Mouse (Mus musculus) layer of hippocampus, adult 11-12 months (tissue): ENCODE measurements at regions not wholly inside any gene's neighbourhood (a gene's known extent, or its start where the extent isn't known, plus 50 kb on each side); places are given as distances from the start of the nearest gene placed in this dataset.

Experiments used
- DNase-seq: peaks from one replicate; pipeline ENCODE4 v3.0.0; 2022; ENCODE audit warnings: low spot score

DNA sequence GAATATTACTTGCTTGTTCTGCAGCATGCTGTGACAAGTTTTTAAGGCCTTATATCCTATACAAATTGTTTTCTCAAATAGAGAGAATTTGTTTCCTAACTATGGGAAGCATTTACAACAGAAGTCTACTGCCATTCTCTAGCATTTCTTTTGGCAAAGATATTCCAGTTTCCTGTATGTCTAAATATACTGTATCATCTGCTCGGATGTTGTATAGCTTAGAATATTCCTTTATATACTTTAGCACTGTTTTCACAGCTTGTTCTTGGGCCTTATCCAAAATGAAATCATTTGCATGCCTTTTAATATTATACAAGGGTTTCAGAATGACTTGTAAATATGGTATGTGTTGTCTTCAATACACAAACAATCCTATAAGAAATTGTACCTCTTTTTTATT, 92.1 kb upstream of the Ins2 start:
- DNase-seq = no peak

DNA sequence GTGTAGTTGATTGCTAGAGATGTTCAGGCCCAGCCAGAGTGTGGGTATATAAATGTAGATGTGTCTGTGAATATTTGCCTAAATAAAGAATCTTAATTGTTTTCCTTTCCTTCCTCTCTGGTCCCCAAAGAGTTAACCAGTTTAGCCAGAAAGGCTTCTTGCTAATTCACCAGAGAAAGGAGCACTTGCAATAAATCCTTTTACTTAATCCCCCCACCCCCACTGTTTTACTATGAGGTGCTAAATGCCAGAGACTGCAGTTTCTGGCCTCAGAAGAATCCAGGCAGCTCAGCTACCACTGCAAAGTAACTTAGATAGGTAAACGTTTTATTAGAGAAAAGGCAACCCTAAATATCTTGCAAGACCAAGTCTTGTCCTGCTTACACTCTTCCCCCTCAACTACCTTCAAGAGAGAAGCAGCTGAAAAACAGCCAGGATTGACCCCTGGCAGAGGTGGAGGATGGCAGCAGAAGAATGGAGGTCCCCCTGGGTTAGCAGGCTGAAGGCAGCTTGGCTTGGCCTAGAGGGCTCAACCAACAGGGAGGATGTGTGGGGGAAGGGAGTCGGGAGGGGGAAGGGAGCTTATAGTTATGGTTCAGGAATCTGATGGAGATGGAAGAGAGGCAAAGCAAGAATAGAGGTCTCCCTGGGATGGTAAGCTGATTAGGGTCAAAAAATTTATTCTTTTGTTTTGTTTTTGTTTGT, 87.9 kb upstream of the Ins2 start:
- DNase-seq = no peak

DNA sequence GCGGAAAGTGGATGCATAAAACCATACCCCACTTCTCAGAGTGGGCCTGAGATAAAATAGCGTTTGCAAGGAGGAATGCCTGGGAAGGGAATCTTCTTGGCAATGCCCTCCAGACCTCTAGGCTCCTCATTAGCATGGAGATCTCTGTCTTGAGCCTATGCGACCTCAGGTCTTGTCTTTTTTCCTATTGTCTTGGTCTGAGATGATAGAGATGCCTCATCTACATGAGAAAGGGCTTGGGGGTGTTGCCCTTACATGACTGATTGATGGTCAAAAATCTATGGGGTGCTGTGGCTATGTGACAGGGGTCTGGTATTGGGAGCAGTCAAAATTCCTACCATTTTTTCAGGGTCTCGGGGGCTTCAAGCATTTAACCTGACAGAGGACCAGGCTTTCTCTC, 67.5 kb upstream of the Ins2 start:
- no peak for DNase-seq

DNA sequence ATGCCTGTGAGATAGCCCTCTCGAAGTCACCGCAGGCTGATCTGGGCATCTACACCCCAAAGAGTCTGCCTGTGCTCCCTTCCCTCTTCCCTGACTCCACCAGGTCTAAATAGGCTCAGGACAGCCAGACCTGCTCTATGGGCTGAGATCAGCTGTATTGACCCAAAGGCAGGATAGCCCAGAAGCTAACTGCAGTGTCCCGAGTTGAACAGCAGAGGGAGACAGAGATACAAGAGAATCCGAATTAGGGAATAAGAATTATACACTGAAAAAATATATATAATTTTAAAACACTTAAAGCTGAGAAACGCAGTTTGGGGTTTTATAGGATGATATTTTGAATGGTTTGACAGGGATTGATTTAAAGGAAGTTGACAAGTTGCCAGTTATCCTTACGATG, 56.2 kb upstream of the Ins2 start:
- peak; percentile 61 for DNase-seq

DNA sequence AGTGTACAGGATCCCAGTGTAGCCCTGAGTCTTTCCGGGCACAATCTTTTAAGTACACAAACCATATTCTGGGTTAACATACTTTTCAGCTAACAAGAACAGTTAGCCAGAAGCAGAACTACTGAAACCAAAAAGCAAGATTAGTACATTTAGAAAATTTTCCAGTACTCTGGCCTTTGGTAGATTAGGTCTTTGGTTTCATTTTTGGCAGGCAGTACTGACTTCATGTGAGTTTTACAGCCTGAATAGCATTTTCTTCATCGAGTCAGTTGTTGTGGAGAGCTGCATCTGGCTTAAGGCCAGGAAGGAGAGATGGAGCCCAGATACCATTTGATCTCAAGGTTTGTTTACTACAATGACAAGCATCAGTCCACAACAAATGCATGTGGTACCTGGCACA, 51.3 kb upstream of the Ins2 start:
- no peak for DNase-seq
